Mouse (Mus musculus) c-Kit-negative CD71-positive TER-119-positive erythroid progenitor cells, embryonic 14.5 days (primary cell): Measurements from ENCODE around the gene Cps1.

Source experiments
- DNase-seq: peaks from one replicate; pipeline ENCODE4 v3.0.0-alpha.2; 2013; ENCODE audit warnings: low read depth, low spot score

The Cps1 gene

DNA sequence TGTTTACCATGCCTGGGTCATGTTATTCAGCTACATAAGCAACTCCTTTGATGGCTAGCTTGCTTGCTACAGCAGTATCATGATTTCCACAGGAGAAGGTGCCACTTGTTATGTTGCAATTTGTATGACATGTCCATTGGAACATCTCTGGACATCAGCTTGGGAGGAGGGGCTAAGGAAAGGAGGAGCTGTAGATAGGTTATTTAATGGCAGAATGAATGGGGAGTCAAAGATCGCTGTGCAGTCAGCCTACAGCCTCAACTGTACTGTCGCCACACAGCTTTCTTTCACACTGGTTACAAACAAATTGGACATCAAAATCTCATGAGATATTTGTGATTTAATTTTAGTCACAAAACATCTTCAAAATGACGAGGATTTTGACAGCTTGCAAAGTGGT lies at the start of gene Cps1:
Gene Cps1, plus strand, starts transcription at position 230 of the 400 bp plus-strand sequence.
- no peak for DNase-seq

DNA sequence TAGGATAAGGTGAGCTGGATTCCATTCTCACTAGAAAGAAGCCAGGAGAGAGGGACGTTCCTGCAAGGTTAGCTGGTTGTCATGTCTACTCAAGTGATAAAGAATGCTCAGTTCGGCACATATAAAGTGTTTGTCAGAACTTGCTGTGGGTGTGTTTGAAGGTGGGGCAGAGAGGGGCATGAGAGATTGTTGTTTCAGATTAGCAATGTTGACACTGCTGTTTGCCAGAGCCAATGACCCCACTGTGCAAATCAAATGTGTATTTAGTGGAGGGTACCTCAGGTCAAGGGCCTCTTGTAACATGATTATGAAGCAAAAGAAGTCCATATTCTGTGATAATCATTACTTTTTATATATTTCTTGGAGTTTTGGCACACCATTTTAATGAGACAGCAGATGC lies 45.1 kb upstream of the Cps1 start:
- DNase-seq, result no peak

DNA sequence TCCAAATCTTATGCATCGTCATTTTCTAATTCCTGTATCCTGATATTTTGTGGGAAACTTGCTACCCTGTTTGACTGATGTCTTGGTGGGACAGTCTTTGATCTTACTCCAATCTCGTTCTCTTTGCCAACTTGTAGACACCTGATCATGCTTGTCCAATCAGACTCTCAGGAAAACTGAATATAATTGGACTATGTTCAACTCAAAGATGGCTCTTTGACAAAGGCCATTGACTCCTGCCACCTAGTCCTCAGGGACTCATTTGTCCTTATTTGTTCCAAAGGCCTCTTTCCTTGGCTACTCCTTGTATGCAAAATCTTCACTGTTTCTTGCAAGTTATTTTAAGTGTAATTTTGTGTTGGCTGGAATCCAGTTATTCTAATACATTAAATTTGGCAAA lies 44.2 kb upstream of the Cps1 start:
- DNase-seq, result no peak

DNA sequence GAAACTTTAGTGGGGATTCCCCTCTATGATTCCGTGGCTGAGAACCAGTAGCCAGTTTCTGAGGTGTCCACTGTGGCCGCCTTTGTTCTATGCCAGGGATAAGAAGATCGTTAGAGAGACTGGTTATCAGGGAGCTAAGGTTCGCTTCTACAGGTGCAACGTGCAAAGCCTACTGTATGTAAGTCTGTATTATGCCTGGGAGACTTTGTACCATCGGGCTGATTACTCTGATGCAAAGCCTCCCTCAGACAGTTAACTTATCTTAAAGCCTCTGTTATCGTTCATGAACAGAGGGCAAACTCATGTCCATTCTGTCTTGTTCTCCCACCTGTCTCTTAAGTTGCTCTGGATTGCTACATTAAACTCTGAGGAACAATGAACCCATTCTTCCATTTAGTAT lies 43.7 kb upstream of the Cps1 start:
- no peak for DNase-seq

DNA sequence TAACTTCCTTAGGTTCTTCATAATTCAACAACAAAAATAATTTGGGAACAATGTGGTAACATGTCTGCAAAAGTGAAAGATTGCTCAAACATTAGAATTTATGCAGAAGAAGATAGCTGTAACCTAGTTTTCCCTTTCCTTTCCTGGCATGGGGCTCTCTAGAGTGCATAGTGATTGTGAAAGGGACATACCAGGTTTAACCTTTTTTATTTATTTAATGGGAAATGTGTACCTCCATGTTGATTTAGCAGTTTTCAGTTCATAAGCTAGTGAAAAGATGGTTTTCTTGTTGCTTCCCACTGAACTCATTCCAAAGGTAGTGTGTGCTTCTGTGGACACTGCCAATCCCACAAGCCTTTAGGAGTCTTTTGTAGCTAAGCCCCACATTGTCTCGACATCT lies 30.4 kb upstream of the Cps1 start:
- no peak for DNase-seq

DNA sequence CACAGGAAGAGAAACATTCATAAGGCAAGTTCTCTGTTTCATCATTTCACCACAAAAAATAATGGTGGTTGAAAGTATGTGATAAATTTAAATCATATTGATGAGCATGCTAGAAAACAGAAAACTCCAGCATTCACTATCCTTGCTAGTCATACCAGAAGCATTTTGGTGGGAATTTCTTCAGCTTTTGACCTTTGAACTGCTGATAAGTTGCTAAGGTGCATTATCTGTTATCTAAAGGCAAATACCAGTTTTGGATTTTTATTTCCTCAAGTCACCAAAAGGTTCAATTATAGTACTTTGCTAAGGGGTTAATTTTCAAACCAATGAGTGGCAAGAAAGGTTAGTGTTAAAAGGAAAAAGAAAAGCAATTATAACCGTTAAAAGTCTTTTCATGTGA lies 23.6 kb upstream of the Cps1 start:
- DNase-seq, result no peak

DNA sequence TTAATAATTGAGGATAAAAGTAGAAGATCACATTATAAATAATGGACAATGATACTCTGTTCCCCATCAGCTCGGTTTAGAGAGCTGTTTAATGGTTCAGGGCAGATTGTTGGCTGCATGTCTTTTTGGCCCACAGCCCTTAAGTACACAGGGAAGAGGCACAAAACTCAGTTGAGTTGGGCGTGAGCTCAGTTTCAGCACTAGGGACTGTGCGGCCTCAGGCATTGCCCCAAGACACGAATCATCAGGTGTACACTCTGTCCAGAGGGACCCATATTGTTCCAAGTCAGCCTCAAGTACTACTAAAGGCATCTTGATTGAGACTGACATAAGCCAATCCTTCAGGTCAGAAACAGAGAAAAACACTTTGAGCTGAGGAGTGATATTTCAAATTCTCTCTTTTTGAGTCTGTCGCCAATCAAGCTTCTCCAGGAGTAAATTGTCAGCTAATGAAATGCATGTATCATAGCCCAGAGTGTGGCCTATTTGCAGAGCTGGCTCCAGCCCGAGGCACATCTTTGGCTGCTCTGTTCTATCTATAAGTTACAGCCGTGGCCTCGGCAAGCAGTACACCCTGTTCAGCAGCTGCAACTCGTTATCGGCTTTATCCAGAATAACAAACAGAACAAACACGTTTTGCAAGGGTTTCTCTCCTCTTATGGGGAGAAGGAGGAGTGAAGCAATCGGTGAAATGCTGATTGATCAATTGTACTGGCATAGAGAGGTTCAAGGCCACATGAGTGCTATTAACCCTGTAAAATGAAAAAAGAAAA lies 19.2 kb upstream of the Cps1 start:
- DNase-seq, result no peak

DNA sequence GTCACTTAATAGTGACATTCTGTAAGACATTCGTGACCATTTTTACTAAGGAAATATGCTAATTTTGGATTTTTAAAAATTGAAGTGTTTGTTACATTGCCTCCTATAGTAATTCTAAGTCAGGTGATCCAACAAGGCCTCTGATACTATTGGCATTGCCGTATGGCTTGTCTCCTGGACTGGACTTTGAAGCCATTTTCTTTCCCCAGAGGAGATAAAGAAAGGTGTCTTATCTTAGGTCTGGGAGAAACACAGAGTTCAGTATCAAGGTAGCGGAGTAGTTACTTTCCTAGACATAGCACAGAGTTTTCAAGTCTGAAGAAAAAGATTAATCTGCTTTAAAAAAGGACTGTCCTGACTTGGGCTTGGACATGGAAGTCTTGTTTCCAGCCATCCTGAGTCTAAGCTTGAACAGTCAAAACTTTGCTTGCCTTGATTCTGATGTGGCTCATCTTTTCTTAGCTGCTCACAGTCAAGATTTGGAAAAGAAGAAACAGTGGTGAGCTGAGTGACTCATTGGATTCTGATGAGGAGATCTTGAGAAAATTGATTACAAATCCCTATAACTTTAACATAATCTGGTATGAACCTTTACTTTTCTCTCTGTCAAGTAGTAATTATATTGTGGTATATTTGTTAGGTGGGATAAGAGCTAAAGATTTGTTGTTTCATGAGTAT lies 11.1 kb upstream of the Cps1 start:
- DNase-seq, result no peak

DNA sequence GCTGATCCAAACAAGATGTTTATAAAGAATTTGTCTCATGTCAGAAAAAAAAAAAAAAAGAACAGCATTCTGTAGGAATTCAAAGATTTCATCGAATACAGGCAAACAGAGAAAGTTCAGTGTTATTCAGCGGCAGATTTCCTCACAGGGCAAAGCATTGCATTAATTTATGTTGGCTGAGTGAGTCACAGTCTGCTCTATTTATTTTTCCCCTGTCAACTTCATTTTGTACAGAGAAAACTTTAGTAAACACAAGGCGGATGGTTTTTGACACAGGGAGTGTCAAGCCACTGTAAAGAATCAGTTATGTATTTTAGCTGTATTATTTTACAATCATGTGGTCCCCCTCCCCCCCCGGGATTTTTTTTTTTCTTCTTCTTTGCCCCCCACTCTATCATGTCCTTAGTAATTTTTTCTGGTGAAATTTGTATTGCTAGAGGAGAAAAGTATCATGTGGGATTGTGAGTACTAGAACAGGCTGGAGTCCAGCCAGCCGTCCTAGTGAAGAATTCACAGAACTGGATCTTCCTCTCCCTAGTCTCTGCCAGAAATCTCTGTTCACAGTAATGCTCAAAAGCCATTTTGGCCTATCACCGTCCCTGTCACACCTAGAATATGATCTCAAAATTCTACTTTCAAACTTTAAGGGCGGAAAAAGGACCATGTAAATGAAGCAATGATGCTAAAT lies 9.3 kb upstream of the Cps1 start:
- DNase-seq, result no peak

DNA sequence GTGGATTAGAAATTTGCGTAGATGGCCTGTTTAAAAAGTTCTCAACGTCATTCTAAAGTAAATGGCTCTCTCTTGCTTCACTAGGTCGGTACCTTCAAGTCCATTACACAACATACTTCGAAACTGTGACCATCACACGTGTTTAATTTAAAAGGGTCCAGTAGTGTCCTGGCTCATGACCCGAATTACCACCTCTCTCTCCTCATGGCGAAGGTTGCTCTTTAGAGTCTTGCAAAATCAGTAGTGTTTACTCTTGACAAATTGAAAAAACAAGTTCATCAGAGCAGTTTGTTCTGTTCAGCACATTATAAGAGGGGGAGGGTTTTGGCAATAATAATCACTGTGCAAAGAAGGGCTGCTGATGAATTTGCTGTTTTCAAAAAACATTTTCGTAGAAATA lies 6.3 kb upstream of the Cps1 start:
- no peak for DNase-seq

DNA sequence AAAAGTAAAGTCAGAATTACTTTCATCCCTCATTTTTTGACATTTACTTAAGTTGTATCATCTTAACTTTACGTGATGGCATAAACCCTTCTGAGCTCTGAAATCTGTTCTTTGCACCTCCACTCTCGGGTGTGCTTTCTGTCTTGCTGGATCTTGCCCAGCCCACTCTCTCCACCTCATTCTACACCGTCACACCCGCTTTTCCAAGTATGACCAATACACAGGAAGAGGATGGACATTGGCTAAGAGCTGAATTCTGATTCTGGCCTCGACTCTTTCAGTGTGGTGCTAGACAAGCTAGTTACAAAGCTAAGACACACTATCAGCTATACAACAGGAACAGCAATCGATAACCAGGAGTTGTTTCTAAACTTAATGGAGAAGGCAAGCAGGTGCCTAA lies 5.0 kb upstream of the Cps1 start:
- no peak for DNase-seq

DNA sequence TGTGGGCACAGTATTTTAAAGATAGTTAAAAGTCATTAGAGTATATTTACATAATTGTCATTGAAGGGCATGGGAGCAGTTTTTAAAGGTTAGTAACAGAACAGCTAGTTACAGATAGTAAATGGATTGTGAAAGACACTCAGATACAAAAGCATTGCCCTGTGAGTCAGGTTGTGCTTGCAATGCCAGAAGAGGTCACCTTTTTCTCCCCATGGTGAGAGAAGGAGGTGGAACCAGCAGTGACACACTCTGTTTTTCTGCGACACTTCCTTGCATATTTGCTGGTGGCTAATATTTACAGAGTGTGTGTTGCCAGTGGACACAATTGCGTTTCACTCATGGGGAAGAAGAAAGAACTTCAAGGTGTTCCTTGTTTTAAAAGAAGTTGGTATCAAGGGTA lies 2.6 kb downstream of the Cps1 start:
- DNase-seq, result no peak

DNA sequence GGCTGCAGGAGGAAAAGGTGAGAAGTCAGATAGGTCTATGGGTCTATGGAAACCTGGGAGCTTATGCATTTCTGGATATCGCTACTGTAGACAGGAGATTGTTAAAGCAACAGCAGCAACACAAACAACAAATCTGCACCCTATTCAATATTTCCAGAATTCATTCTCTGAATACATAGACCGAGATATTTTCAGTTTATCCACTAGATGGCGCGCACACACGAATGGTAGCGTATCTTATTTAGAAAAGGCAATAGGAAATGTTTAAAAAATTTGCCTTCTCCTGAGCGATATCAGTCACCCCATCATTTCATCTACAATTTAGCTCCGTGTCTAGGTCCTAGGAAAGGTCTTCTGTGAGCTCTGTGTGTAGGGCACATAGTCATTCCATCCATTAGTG lies 21.1 kb downstream of the Cps1 start:
- DNase-seq, result peak; percentile 2

DNA sequence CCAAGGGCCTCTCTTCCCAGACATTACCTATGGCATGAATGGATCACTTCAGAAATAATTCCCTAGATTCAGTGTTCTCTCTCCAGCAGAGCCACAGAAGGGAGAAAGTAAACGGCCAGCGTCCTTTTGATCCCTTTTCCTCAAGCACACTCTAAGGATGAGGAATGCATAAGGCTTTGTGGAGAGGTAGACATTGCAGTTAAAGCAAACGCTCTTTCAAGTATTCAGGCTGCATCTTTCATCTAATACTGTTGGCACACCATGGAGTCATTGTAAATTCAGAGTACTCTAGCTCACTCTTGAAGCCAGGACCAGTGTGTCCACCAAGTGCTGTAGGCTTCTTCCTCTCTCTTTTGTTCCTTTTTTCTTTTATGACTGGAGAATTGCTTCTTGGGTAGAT lies 28.4 kb downstream of the Cps1 start:
- DNase-seq, result no peak

DNA sequence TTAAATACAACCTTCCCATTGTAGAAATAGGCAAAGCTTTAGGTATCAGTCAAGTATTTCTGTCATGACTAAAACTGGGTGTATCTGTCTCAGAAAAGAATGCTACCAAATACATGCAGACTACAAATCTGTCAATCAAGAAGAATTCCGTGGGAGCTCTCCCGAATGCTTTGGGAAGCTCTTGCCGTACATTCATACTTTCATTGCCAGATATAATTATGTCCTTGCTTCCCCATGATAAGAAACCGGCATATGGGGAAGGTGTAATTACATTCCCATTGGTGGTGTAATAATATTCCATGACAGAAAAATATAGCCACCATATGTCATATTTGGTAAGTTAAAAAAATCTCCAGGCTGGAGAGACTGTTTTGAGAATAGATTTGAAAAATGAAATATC lies 44.5 kb downstream of the Cps1 start:
- no peak for DNase-seq

DNA sequence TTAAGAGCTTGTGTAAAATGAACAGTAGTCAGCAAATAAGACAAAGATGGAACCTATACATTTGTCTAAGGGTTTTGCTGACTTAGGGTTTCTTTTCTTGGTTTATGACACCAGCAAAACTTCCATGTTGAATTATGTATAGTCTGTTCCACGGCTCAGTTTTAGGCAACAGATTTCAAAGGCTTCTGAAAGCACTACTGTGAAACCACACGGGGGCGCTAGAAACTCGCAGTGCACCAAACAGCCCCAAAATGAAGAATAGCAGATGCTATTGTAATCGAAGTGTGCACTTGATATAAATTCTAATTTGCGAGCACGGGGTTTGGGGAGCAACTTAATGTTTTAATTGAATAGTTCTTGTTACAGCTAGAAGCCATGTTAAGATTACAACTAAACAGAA lies 58.3 kb downstream of the Cps1 start:
- no peak for DNase-seq

DNA sequence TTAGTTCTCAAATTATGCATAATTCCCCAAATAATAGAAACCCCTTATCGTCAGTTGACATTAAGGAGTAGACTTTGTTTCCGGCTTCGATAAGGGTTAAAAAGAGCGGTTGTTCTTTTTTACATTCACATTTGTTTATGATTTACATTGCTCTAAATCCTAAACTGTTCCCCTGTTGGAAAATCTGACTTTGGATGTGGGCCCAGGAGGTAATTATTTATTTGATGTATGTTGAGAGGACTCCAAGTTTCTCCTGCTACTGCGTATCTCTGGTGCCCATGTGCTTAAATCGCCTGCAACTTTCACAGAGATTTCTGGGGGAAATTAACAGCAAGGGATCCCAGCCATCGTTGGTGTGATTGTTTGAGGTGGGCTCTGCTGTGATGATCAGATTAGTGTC lies 59.4 kb downstream of the Cps1 start:
- no peak for DNase-seq

DNA sequence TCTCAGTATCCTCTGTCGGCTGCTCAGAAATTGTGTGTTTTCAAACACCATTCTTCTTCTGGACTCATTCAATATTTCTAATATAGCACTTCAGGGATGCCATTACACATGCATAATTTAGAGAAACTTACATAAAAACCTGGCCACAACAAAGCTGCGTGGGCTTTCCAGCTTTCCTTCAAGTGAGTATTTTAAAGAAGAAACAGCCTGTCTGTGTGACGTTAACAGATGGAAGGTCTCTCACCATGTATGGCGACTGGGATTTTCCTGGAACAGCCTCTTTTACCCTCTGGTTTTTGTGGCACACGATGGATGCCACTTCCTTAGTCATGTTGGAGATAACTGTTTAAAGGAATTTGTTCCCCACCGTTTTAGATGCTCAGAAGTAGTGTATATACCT lies 60.7 kb downstream of the Cps1 start:
- DNase-seq, result no peak

DNA sequence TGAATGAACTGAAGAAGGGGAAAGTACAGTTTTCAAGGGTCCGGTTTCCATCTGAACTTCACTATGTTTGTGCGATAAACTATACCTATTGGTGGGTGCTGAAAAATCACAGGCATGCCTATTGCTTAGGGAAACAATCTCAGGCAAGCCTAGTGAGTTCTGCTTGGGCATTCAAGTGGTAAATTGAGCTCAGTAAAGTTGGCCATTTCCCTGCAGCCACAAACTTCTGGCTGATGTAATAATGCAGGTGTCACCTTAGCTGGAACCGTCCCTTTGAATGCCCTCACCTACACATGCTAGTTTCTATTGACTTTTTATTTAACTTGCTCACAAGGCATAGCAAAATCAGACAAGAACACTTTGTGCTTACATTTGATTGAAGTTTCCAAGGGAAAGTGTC lies 61.3 kb downstream of the Cps1 start:
- no peak for DNase-seq

DNA sequence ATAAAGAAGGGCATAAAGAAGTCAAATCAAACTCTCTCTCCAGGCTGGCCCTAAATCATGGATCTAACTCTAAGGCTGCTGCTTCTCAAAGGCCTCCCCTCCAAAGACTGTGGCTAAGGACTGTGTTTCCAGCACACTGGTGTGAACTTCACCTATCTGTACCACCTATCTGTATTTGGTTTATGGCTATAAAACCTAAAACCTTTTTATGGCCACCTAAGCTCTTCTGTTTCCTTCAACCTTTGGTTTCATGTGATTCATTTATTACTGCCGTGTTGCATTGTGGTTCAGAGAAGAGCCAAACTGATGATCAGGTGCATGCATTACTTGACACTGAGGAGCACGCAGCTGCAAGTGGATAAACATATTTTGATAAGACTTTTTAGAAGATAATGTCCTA lies 74.5 kb downstream of the Cps1 start:
- no peak for DNase-seq

DNA sequence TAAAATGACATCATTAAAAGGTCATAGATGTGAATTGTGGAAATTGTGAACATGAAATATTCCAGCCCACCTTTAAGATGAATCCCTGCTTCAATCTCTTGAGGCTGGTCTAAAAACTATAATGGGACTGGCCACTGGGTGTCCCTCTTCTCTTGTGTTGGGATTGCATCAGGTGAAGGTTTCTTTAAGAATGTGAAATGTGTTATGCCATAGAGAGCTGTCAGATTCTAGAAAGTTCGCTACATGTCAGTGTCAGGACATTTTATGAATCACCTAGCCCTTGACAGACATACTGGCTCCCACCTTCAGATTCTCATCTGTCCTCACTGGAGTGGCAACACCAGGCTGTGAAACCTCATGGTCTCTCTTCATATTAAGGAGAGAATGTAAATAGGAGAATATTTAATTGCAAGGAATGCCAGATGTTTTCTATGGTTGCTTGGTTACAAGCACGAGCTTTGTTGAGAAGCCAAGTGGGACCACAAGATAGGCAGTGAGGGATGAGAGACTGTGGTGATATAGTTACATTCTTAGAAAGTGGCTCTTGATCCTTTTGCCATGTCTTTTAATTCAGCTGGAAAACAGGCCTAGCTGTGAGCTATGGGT lies 95.6 kb downstream of the Cps1 start:
- DNase-seq, result no peak

DNA sequence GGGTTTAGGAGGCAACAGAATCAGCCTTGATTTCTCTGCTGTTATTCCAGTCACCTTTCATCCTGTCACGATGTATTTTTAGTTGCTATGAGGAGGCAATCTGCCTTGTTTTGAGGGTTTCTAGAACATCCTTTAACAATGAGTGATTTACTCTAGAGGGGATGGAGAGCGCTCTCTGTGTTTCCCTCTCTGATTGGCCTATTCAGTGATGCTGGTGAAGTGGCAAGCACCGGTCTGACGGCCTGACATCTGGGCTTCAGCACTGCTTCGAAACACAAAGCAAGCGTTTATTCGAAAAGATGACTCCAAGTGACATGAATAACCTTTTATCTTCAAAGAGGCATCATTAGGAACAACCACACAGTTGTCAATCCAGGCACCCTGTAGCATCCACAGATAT lies 100.8 kb downstream of the Cps1 start:
- no peak for DNase-seq

DNA sequence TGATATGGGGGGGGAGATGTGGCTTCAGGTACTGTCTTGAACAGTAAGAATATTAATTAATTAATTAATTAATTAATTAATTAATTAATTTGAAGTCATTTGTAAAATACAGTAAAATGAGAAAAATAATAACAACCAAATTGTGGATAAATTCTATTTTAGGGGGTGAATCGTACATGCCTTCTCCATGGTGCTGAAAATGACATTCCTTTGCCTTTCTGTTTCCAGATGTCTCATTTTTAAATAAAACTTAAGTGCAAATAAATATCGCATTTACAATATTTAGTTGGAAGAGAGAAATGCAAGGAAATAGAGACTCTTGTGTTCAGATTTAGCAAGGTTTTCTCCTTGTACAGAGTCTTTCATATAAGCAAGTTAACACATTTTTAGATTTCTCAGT lies 112.0 kb downstream of the Cps1 start:
- DNase-seq, result no peak
